Mouse (Mus musculus) brown adipose tissue, adult 24 weeks (tissue): Measurements from ENCODE around the gene Gse1. TPM values are rescaled to one million over a fixed set of nuclear protein-coding genes. Genes with fewer than 3 reads are reported as not detected.
A peak's percentile ranks its signal among the peaks of the same experiment; 100 is the strongest.

Experiments
- H3K27ac ChIP-seq: fragments of 200-500 bp; replicated peaks from 2 replicates; pipeline ENCODE4 v1.5.1; 2012; ENCODE audit warnings: low read depth, mild to moderate bottlenecking, low read length
- H3K4me1 ChIP-seq: fragments of 200-500 bp; 2 replicates; pipeline ENCODE4 v1.6.1; 2012; ENCODE audit warnings: low read length, mixed read lengths; ENCODE audit not compliant: control insufficient read depth, insufficient read depth, insufficient read length
- H3K4me3 ChIP-seq: fragments of 200-500 bp; 2 replicates; pipeline ENCODE4 v1.5.1; 2012; ENCODE audit warnings: low read depth, mild to moderate bottlenecking, low read length, moderate library complexity; ENCODE audit not compliant: insufficient read depth
- polyA plus RNA-seq: library from polyadenylated mRNA; stranded (reverse); fragments of >200 nt; gene quantifications from 2 replicates; pipeline ENCODE4 v1.2.4, GENCODE M21; 2012; ENCODE audit not compliant: missing spikeins, insufficient read depth, insufficient read length

Gene Gse1
- polyA plus RNA-seq, 1 experiment = 9.9 TPM

- no peak overlapping the region for H3K27ac ChIP-seq
- peaks cover 24% of the 10 kb centered on the region for H3K4me1 ChIP-seq
- no peak overlapping the region for H3K4me3 ChIP-seq
These were observed 241.9 kb downstream of the Gse1 start for GRCm38 (mm10) chr8:120470170-120470569.

GRCm38 (mm10) chr8:120471166-120471565, 242.9 kb downstream of the Gse1 start:
- Histone ChIP-seq H3K4me1 (peaks cover 27% of the 10 kb centered on the region), H3K4me3 (no peak overlapping the region), H3K27ac (no peak overlapping the region)

- Histone ChIP-seq H3K4me1 (peaks cover 31% of the 10 kb centered on the region), H3K27ac (no peak overlapping the region)
These were observed 243.5 kb downstream of the Gse1 start for GRCm38 (mm10) chr8:120471752-120472151.

GRCm38 (mm10) chr8:120472230-120472629, 244.0 kb downstream of the Gse1 start:
- H3K27ac ChIP-seq = no peak overlapping the region
- no peak overlapping the region for H3K4me3 ChIP-seq
- H3K4me1 ChIP-seq = peaks cover 31% of the 10 kb centered on the region

More at GRCm38 (mm10) chr8:120471752-120472151, 243.5 kb downstream of the Gse1 start:
- no peak overlapping the region for H3K4me3 ChIP-seq

GRCm38 (mm10) chr8:120473729-120474364, 245.6 kb downstream of the Gse1 start:
- Histone ChIP-seq H3K4me3 (no peak overlapping the region), H3K27ac (peak overlapping the region; percentile 80), H3K4me1 (peaks cover 31% of the 10 kb centered on the region)

GRCm38 (mm10) chr8:120474496-120475235, 246.4 kb downstream of the Gse1 start:
- H3K27ac ChIP-seq = peak overlapping the region; percentile 80
- peaks cover 31% of the 10 kb centered on the region for H3K4me1 ChIP-seq
- no peak overlapping the region for H3K4me3 ChIP-seq

GRCm38 (mm10) chr8:120475462-120476201, 247.4 kb downstream of the Gse1 start:
- no peak overlapping the region for H3K4me3 ChIP-seq
- peaks cover 31% of the 10 kb centered on the region for H3K4me1 ChIP-seq
- no peak overlapping the region for H3K27ac ChIP-seq

GRCm38 (mm10) chr8:120476711-120477575, 248.7 kb downstream of the Gse1 start:
- no peak overlapping the region for H3K27ac ChIP-seq
- no peak overlapping the region for H3K4me3 ChIP-seq
- H3K4me1 ChIP-seq = peaks cover 34% of the 10 kb centered on the region

GRCm38 (mm10) chr8:120478754-120479153, 250.5 kb downstream of the Gse1 start:
- Histone ChIP-seq H3K27ac (no peak overlapping the region), H3K4me3 (no peak overlapping the region), H3K4me1 (peaks cover 33% of the 10 kb centered on the region)

- H3K4me1 ChIP-seq = peaks cover 34% of the 10 kb centered on the region
- H3K27ac ChIP-seq = no peak overlapping the region
- no peak overlapping the region for H3K4me3 ChIP-seq
These were observed 251.4 kb downstream of the Gse1 start for GRCm38 (mm10) chr8:120479691-120480090.

GRCm38 (mm10) chr8:120482015-120482689, 253.9 kb downstream of the Gse1 start:
- H3K27ac ChIP-seq = peak overlapping the region; percentile 53
- H3K4me3 ChIP-seq = no peak overlapping the region
- peaks cover 32% of the 10 kb centered on the region for H3K4me1 ChIP-seq

- Histone ChIP-seq H3K4me1 (peaks cover 32% of the 10 kb centered on the region), H3K4me3 (no peak overlapping the region), H3K27ac (no peak overlapping the region)
These were observed 256.2 kb downstream of the Gse1 start for GRCm38 (mm10) chr8:120484460-120484859.

GRCm38 (mm10) chr8:120485116-120485515, 256.9 kb downstream of the Gse1 start:
- Histone ChIP-seq H3K4me1 (peaks cover 37% of the 10 kb centered on the region), H3K4me3 (no peak overlapping the region), H3K27ac (no peak overlapping the region)
